Mouse (Mus musculus) frontal cortex, postnatal 10 days (tissue): ENCODE measurements at regions not wholly inside any gene's neighbourhood (a gene's known extent, or its start where the extent isn't known, plus 50 kb on each side); places are given as distances from the start of the nearest gene placed in this dataset.
"Not testable (repeated sequence)": the region's sequence is repeated elsewhere in the genome, so short reads cannot be mapped to it uniquely, and the experiment has no call there.

ENCODE experiments used
- DNase-seq, 2 experiments: peaks; one replicate each; pipeline ENCODE4 v3.0.0; 2022; ENCODE audit warnings: low spot score in 2 of 2, mixed read lengths in 1 of 2

DNA sequence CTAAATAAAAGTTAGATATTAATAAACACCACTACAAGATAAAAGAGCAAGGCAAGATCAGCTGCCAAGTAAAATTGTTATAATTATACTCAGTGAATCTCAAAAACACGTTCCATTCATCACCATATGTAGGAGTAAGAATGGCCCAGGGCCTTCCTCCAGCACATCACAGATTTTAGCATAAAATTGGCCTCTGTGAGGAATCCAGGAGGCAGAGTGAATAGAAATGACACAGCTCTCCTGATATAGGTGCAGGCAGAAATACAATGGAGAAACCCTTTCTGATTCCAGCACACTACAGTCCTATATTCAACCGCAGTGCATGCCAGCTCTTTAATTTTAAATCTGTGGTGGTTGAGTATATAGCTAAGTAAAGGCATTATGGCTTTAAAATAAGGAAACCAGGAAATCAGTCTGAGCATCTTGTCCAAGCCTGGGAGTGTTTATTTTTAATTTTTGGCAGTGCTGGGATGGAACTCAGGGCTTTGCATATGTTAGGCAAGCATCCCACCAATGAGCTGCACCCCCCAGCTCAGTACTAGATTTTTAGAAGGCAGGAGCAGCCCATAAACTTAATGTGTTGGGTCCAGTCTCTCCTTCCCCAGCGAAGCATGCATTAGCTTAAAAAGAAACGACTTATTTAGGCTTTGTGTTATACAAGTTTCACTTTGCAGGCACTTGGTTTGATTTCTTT is 158.3 kb upstream of the Ptprz1 start:
- no peak for DNase-seq

- no peak for DNase-seq
Measured at GRCm38 (mm10) chr6:22716144-22716856, 159.0 kb upstream of the Ptprz1 start.

GRCm38 (mm10) chr6:22698187-22698586 is 177.1 kb upstream of the Ptprz1 start:
- DNase-seq, result no peak

- no peak for DNase-seq
Measured at GRCm38 (mm10) chr6:22688678-22689126, 186.6 kb upstream of the Ptprz1 start.

GRCm38 (mm10) chr6:22674586-22674929 is 200.7 kb upstream of the Ptprz1 start:
- no peak for DNase-seq

DNA sequence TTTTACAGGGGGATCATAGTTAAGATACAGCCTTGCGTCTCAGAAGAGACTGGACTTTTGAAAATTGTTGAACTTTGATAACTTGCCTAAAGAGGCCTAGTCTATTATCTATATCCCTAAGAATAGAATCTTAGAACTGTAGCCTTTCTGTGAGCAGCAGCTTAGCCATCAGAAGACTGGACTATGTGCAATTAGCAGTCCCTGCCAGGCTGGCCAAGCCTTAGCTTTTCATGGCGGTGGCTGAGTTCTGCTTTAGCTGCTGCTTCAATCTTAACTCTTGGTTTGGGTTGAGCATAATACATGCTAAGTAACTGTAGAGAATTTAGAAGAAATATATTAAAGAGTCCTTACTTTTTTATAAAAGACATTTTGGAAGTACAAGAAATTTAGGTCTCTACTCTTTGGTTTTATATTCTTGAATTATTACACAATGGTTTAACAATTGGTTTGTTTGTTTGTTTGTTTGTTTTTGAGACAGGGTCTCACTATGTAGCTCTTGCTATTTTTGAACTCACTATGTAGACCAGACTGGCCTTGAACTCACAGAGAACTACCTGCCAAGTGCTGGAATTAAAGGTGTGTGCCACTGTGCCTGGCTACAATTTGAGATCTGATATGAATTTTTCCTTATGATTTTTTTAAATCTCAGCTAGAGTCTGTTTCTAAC is 201.2 kb upstream of the Ptprz1 start:
- DNase-seq, result no peak

DNA sequence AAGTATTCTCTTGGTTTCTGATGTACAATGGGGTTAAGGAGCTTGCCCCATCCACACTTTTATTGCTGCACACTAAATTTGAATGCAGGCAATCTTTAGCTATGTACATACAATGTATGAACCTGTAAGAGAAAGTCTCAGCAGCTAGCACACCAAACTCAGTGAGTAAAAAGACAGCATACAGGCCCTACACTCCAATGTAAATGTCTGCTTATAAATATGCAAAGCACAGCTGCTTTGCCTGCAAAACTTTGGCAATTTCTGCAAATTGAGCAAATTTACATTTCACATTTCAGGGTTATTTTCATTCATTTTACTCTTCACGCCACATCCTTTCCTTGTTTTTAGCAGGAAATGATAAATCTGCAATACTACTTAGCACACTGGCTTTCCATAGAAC is 203.8 kb upstream of the Ptprz1 start:
- DNase-seq, result no peak

- DNase-seq, result no peak
Measured at GRCm38 (mm10) chr6:22668190-22668975, 206.9 kb upstream of the Ptprz1 start.

DNA sequence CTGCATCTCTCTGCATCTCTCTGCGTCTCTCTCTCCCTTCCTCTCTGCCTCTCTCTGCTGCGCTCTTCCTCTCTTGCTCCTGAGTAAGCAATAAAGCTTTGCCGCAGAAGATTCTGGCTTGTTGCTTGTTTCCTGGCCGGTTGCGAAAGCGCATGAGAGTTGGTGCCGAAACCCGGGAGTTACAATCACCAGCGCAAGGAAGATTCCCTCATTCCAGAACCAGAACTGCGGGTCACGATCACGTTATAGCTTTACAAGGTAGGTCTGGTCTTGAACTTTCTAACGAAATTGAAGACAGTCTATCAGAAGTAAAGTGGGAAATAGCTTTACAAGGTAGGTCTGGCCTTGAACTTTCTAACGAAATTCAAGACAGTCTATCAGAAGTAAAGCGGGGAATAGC is 217.9 kb upstream of the Ptprz1 start:
- not testable (repeated sequence) for DNase-seq

DNA sequence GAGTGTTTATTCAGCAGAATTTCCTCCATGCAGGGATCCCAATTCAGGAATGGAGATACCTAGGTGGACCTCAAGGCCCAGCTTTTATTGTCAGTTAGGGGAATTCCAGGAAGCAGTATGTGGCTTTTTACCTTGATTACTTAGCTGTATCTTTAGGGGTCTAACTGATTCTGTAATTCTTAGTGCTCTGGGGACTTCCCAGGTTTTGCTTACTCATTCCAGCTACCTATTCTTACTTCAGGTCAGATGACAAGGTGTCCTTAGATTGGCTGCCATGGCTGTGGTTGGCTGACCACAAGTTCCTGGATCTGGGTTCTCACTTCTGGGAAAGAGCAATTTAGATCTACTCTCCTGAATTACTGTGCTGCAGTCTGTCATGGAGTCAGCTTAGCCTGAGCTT is 235.2 kb upstream of the Ptprz1 start:
- no peak for DNase-seq

DNA sequence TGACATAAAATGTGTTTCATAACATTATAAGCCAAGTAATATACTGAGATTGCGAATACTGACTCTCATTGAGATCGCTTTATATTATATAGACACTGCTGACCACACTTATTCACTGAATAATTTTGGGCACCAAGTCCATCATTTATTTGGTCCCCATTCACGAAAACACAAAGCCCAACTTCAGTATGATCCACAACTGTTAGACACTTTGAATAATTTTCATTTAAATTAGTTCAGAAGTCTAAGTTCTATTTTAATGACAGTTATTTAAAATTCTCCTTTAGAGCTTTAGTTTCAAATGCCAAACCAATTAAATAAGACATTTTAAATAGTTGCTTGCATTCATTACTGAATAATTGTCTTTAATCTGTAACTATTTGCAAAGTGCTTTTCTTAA is 240.2 kb upstream of the Ptprz1 start:
- DNase-seq, result no peak

GRCm38 (mm10) chr6:22634740-22635139 is 240.6 kb upstream of the Ptprz1 start:
- no peak for DNase-seq

- DNase-seq, result no peak
Measured at GRCm38 (mm10) chr6:22591592-22591991, 235.5 kb upstream of the Fam3c start.

GRCm38 (mm10) chr6:22584851-22585250 is 228.8 kb upstream of the Fam3c start:
- no peak for DNase-seq

GRCm38 (mm10) chr6:22572925-22573324 is 216.9 kb upstream of the Fam3c start:
- no peak for DNase-seq

- DNase-seq, result no peak
Measured at GRCm38 (mm10) chr6:22567891-22568290, 211.8 kb upstream of the Fam3c start.

DNA sequence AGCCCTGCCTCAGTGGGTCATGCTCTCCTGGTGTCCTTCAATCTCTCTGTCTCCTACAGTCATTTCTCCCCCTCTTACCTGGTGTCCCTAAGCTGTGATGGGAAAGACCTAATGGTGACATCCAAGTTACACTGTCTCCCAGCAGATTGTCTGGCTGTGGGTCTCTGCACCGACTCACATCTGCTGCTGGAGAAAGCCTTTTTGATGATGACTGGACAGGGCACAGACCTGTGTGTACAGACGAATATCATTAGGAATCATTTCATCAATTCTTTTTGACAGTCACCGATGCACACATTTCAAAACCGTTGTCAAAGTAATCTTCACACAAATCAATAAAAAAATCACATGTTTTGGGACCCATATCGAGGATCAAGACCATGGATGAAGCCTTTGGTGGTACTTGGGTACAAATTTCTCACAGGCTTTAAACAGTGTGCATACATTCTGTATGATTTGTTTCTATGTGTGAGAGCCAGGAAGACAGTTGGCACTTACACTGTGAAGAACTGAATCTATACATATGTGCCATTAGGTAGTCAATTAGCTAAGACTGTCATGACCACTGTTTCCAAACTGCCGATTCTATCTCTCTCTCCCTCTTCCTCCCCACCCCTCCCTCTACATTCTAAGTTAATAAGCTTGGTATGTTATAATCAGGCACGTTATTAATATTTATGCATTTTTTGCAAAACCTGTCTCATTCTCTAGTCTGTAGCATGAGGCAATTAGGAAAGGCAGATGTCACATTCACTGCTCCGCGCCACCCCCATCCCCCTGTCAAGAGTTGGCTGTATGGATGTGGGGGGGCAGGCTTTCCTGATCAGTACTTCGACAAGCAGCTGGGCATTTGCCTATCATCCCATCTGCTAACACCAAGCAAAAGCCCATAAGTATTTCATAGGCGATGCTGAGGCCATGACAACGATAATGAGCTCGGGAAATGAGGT is 192.5 kb upstream of the Fam3c start:
- DNase-seq, result no peak

DNA sequence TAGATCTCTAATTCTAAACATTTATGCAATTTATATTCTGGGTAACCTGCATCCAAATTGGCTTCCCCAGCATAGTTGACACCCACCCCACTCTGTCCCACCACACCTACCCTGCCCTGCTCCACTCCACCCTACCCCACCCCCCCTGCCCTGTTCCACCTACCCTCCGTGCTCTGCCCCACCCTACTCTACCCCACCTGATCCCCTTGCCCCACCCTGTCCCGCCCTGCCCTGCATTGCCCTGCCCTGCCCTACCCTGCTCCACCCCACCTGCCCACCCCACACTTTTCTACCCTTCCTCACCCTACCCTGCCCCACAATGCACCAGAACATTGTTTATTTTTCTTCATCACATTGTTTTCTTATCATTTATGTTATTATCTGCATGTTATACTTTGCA is 185.6 kb upstream of the Fam3c start:
- no peak for DNase-seq

DNA sequence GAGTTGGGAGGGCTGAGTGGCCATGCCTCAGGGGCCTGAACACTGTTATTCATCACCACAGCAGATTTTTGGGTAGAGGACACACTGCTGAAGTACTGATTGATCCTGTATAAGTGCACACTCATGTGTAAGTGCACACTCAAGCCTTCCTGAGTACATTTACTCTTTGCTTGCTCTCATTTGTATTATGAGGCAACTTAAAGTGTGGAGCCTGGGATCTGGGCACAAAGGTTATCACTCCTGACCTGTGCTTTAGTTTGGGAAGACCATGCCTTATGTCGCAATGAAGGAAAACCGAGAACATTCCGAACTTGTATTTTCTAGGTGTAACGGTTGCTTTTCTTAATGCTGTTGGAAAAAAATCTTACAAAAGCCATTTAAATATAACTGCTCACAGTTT is 182.2 kb upstream of the Fam3c start:
- DNase-seq, result no peak

GRCm38 (mm10) chr6:22524384-22524783 is 168.3 kb upstream of the Fam3c start:
- no peak for DNase-seq
